Mouse (Mus musculus) kidney, adult 10 weeks (tissue): ENCODE data around the gene Snph. TPM values are rescaled to one million over a fixed set of nuclear protein-coding genes. Genes with fewer than 3 reads are reported as not detected.

Source experiments
- polyA plus RNA-seq: library from polyadenylated mRNA; stranded (reverse); fragments of 350-450 nt; fragmentation: Illumina TruSeq; extraction: RNeasy Lipid Tissue Mini Kit (QIAGEN cat#74804); gene quantifications from one replicate; pipeline ENCODE4 v1.2.3, GENCODE M21; 2014; ENCODE audit warnings: low read depth, low replicate concordance

Gene Snph
- not detected for polyA plus RNA-seq

GRCm38 (mm10) chr2:151632159-151632814 lies at the start of gene Snph:
TSS of gene Snph (minus strand) at chr2:151632593.

GRCm38 (mm10) chr2:151668433-151668832 lies 36.0 kb upstream of the Snph start, which contains the start of gene Rad21l:
TSS of gene Rad21l (minus strand) at chr2:151668533.

GRCm38 (mm10) chr2:151571873-151572700 lies 60.3 kb downstream of the Snph start, which contains the start of gene Sdcbp2:
TSS of gene Sdcbp2 (plus strand) at chr2:151572622.

GRCm38 (mm10) chr2:151542323-151543062 lies 89.9 kb downstream of the Snph start, which contains the start of gene Fkbp1a:
TSS of gene Fkbp1a (plus strand) at chr2:151542483.

Other genes starting within 250 kb of the Snph start
- gene 4921509C19Rik, start 156.4 kb downstream of the Snph start, polyA plus RNA-seq = not detected
- 39.5 TPM for gene Nsfl1c, start 138.4 kb downstream of the Snph start, polyA plus RNA-seq
- 123 TPM for gene Fkbp1a, start 90.1 kb downstream of the Snph start, polyA plus RNA-seq
- not detected for gene Sdcbp2, start 60.0 kb downstream of the Snph start, polyA plus RNA-seq
- not detected for gene Rad21l, start 35.9 kb upstream of the Snph start, polyA plus RNA-seq
- gene Tmem74b, start 69.4 kb upstream of the Snph start, polyA plus RNA-seq = not detected
- gene Psmf1, start 111.6 kb upstream of the Snph start, polyA plus RNA-seq = 9.2 TPM
- not detected for gene Rspo4, start 210.3 kb upstream of the Snph start, polyA plus RNA-seq